Mouse (Mus musculus) MEL (cell line): ENCODE data around the gene Rps6ka4. TPM values are rescaled to one million over a fixed set of nuclear protein-coding genes. Genes with fewer than 3 reads are reported as not detected.

Source experiments
- DNase-seq: peaks from one replicate; pipeline ENCODE4 v3.0.0; 2011; ENCODE audit warnings: low read depth, low spot score
- H3K27ac ChIP-seq: 2 replicates; pipeline ENCODE4 v1.5.1; 2012; ENCODE audit warnings: low read depth, mild to moderate bottlenecking, control low read depth, low read length, moderate library complexity; ENCODE audit not compliant: control insufficient read depth
- H3K27me3 ChIP-seq, 2 experiments: fragments of 150-350 bp in 1 of 2; sonication (generic) in 1 of 2; 2 replicates each; pipeline ENCODE4 v1.6.1; 2012; ENCODE audit warnings: low read length in 2 of 2, mild to moderate bottlenecking in 2 of 2, improper control_type of control experiment in 1 of 2, moderate library complexity in 1 of 2; ENCODE audit not compliant: insufficient read depth in 2 of 2, control insufficient read depth in 1 of 2
- H3K36me3 ChIP-seq, 2 experiments: 2 replicates each; pipeline ENCODE4 v1.6.1; 2012 to 2014; ENCODE audit warnings: low read length in 2 of 2, improper control_type of control experiment in 1 of 2, inconsistent platforms in 1 of 2, mild to moderate bottlenecking in 1 of 2; ENCODE audit not compliant: insufficient read depth in 2 of 2, control insufficient read depth in 1 of 2
- H3K4me1 ChIP-seq, 2 experiments: fragments of 150-350 bp in 1 of 2; sonication (generic) in 1 of 2; 2 replicates each; pipeline ENCODE4 v1.6.1; 2012; ENCODE audit warnings: low read length in 2 of 2, improper control_type of control experiment in 1 of 2, mild to moderate bottlenecking in 1 of 2; ENCODE audit not compliant: insufficient read depth in 2 of 2, control insufficient read depth in 1 of 2
- H3K4me3 ChIP-seq, 2 experiments: fragments of 150-350 bp in 1 of 2; sonication (generic) in 1 of 2; 2 replicates each; pipeline ENCODE4 v1.5.1; 2012; ENCODE audit warnings: low read depth in 2 of 2, low read length in 2 of 2, mild to moderate bottlenecking in 2 of 2, moderate library complexity in 2 of 2, control low read depth in 1 of 2, improper control_type of control experiment in 1 of 2; ENCODE audit not compliant: control insufficient read depth in 1 of 2, insufficient read depth in 1 of 2
- H3K79me2 ChIP-seq: 2 replicates; pipeline ENCODE4 v1.6.1; 2012; ENCODE audit warnings: mild to moderate bottlenecking, low read length, moderate library complexity; ENCODE audit not compliant: control insufficient read depth, poor library complexity, insufficient read depth
- H3K9ac ChIP-seq: 2 replicates; pipeline ENCODE4 v1.6.1; 2012; ENCODE audit warnings: low read depth, mild to moderate bottlenecking, control low read depth, low read length, moderate library complexity; ENCODE audit not compliant: control insufficient read depth, poor library complexity, severe bottlenecking
- H3K9me3 ChIP-seq: fragments of 150-350 bp; sonication (generic); replicated peaks from 2 replicates; pipeline ENCODE4 v1.6.1; 2012; ENCODE audit warnings: mild to moderate bottlenecking, low read length, improper control_type of control experiment, moderate library complexity; ENCODE audit not compliant: insufficient read depth
- BHLHE40 ChIP-seq: IDR thresholded peaks from 2 replicates; pipeline ENCODE4 v1.6.1; 2012; ENCODE audit warnings: low read depth, mild to moderate bottlenecking, inconsistent platforms, low read length, improper control_type of control experiment, borderline replicate concordance
- CHD1 ChIP-seq: IDR thresholded peaks from 2 replicates; pipeline ENCODE4 v1.6.1; 2012; ENCODE audit warnings: low read depth, mild to moderate bottlenecking, inconsistent platforms, low read length, improper control_type of control experiment
- E2F4 ChIP-seq: IDR thresholded peaks from 2 replicates; pipeline ENCODE4 v1.6.1; 2011; ENCODE audit warnings: low read depth, low read length, improper control_type of control experiment, borderline replicate concordance
- ELF1 ChIP-seq: IDR thresholded peaks from 2 replicates; pipeline ENCODE4 v1.6.1; 2014; ENCODE audit warnings: low read depth, mild to moderate bottlenecking, inconsistent platforms, low read length, improper control_type of control experiment, moderate library complexity
- EP300 ChIP-seq, 2 experiments: IDR thresholded peaks; 2 replicates each; pipeline ENCODE4 v1.6.1; 2011; ENCODE audit warnings: improper control_type of control experiment in 2 of 2, low read length in 2 of 2, low read depth in 1 of 2, mild to moderate bottlenecking in 1 of 2
- ETS1 ChIP-seq: IDR thresholded peaks from 2 replicates; pipeline ENCODE4 v1.6.1; 2012; ENCODE audit warnings: low read depth, mild to moderate bottlenecking, inconsistent platforms, low read length, improper control_type of control experiment, moderate library complexity
- KAT2A ChIP-seq: conservative IDR thresholded peaks from 2 replicates; pipeline ENCODE4 v1.6.1; 2012; ENCODE audit warnings: low read depth, low read length, improper control_type of control experiment, inconsistent platforms
- MAZ ChIP-seq: IDR thresholded peaks from 2 replicates; pipeline ENCODE4 v1.6.1; 2012; ENCODE audit warnings: low read depth, mild to moderate bottlenecking, inconsistent platforms, low read length, improper control_type of control experiment
- MEF2A ChIP-seq: IDR thresholded peaks from 2 replicates; pipeline ENCODE4 v1.6.1; 2014; ENCODE audit warnings: low read depth, mild to moderate bottlenecking, inconsistent platforms, low read length, improper control_type of control experiment; ENCODE audit not compliant: poor library complexity, insufficient replicate concordance, severe bottlenecking; ENCODE audit errors: extremely low read depth
- MXI1 ChIP-seq: IDR thresholded peaks from 2 replicates; pipeline ENCODE4 v1.6.1; 2011; ENCODE audit warnings: mild to moderate bottlenecking, low read depth, low read length, improper control_type of control experiment
- MYB ChIP-seq: IDR thresholded peaks from 2 replicates; pipeline ENCODE4 v1.6.1; 2011; ENCODE audit warnings: mild to moderate bottlenecking, low read depth, low read length, improper control_type of control experiment
- MYC ChIP-seq: IDR thresholded peaks from 2 replicates; pipeline ENCODE4 v1.6.1; 2011; ENCODE audit warnings: low read depth, mild to moderate bottlenecking, low read length, improper control_type of control experiment, moderate library complexity
- NELFE ChIP-seq: IDR thresholded peaks from 2 replicates; pipeline ENCODE4 v1.6.1; 2011; ENCODE audit warnings: low read depth, low read length, improper control_type of control experiment
- NRF1 ChIP-seq: IDR thresholded peaks from 2 replicates; pipeline ENCODE4 v1.6.1; 2014; ENCODE audit warnings: low read depth, mild to moderate bottlenecking, inconsistent platforms, low read length, improper control_type of control experiment, moderate library complexity; ENCODE audit not compliant: poor library complexity, insufficient read depth, severe bottlenecking
- POLR2A ChIP-seq, 2 experiments: IDR thresholded peaks; 2 replicates each; pipeline ENCODE4 v1.6.1; 2011 to 2012; ENCODE audit warnings: low read length in 2 of 2, mild to moderate bottlenecking in 2 of 2, control low read depth in 1 of 2, improper control_type of control experiment in 1 of 2, low read depth in 1 of 2, moderate library complexity in 1 of 2; ENCODE audit not compliant: control insufficient read depth in 1 of 2, insufficient read depth in 1 of 2, poor library complexity in 1 of 2
- RAD21 ChIP-seq: IDR thresholded peaks from 2 replicates; pipeline ENCODE4 v1.6.1; 2011; ENCODE audit warnings: mild to moderate bottlenecking, low read depth, low read length, improper control_type of control experiment
- RCOR1 ChIP-seq: IDR thresholded peaks from 2 replicates; pipeline ENCODE4 v1.6.1; 2012; ENCODE audit warnings: low read depth, mild to moderate bottlenecking, inconsistent platforms, low read length, improper control_type of control experiment
- SIN3A ChIP-seq: IDR thresholded peaks from 2 replicates; pipeline ENCODE4 v1.6.1; 2012; ENCODE audit warnings: low read length, improper control_type of control experiment, inconsistent platforms
- TAL1 ChIP-seq: IDR thresholded peaks from 2 replicates; pipeline ENCODE4 v1.6.1; 2012; ENCODE audit warnings: mild to moderate bottlenecking, inconsistent platforms, low read length, moderate library complexity, mixed read lengths
- USF1 ChIP-seq: IDR thresholded peaks from 2 replicates; pipeline ENCODE4 v1.6.1; 2014; ENCODE audit warnings: low read depth, mild to moderate bottlenecking, inconsistent platforms, low read length, improper control_type of control experiment, moderate library complexity
- ZMIZ1 ChIP-seq: IDR thresholded peaks from 2 replicates; pipeline ENCODE4 v1.6.1; 2012; ENCODE audit warnings: low read depth, mild to moderate bottlenecking, inconsistent platforms, low read length, improper control_type of control experiment, moderate library complexity
- ZNF384 ChIP-seq: IDR thresholded peaks from 2 replicates; pipeline ENCODE4 v1.6.1; 2012; ENCODE audit warnings: low read depth, mild to moderate bottlenecking, inconsistent platforms, low read length, improper control_type of control experiment
- polyA plus RNA-seq, 2 experiments: library from polyadenylated mRNA; stranded (reverse) in 1 of 2; unstranded in 1 of 2; fragments of >175 nt in 1 of 2; fragments of >200 nt in 1 of 2; gene quantifications; 2 replicates each; pipeline versions ENCODE4 v1.2.1 to v1.2.4; 2012; ENCODE audit warnings: low replicate concordance in 2 of 2, low read depth in 1 of 2; ENCODE audit not compliant: insufficient read length in 2 of 2, insufficient read depth in 1 of 2, missing spikeins in 1 of 2
- total RNA-seq: library from RNA; depleted of rRNA; stranded (reverse); fragments of 300-350 nt; gene quantifications from 2 replicates; pipeline ENCODE4 v1.2.3, GENCODE M21; 2012

Rps6ka4 gene
- total and polyA plus RNA-seq, 3 experiments, result 4.7 to 7.3 TPM; not detected in 1

DNA sequence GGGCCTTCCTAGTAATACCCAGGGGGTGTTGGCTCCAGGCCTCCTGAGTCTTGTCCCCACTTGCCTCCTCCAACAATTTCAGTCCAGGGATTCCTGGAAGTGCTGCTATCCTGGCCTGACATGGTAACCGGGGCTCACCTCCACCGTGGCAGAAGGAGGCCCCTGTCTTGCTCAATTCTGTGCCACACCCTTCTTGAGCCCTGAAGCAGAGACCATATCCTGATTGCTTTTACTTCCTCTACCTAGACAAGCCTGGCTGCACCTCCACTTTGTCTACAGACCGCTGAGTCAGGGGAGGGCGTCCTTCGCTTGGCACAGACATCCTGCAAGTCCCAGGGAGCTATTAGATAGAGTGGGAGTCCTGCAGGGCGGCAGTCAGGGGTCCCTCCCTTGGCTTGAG lies 20.3 kb upstream of the Rps6ka4 start:
- H3K79me2 ChIP-seq, result peaks cover 9% of the 10 kb centered on the region
- H3K27me3 ChIP-seq, result no peaks in the 10 kb centered on the region
- H3K4me1 ChIP-seq, result peaks cover 7 to 8% of the 10 kb centered on the region in 2 experiments; a peak in 3 of 4 replicates
- no peaks in the 10 kb centered on the region for H3K9me3 ChIP-seq
- TF ChIP-seq RCOR1, result no peak
- no peak for TF ChIP-seq KAT2A
- TF ChIP-seq MYC, result no peak
- no peak for TF ChIP-seq E2F4
- TF ChIP-seq ZMIZ1, result no peak
- TF ChIP-seq EP300 (IDR thresholded peaks at IDR 0.05; ENCODE audit: low read depth in 1 of 2, low read length in 2 of 2), result no peak
- TF ChIP-seq CHD1, result no peak
- no peak for TF ChIP-seq POLR2A (IDR thresholded peaks at IDR 0.05; ENCODE audit: control insufficient read depth in 1 of 2, insufficient read depth in 1 of 2, low read depth in 1 of 2, low read length in 2 of 2, poor library complexity in 1 of 2)
- TF ChIP-seq MEF2A, result no peak
- TF ChIP-seq MXI1, result no peak
- no peak for TF ChIP-seq BHLHE40
- no peak for TF ChIP-seq MAZ
- TF ChIP-seq TAL1, result no peak
- no peak for TF ChIP-seq ETS1
- no peak for TF ChIP-seq SIN3A
- no peak for TF ChIP-seq ELF1
- TF ChIP-seq NRF1, result no peak
- TF ChIP-seq NELFE, result no peak
- TF ChIP-seq MYB, result no peak
- TF ChIP-seq ZNF384, result no peak
- TF ChIP-seq, all 39 proteins: peak for 0
- Histone ChIP-seq H3K36me3 (peaks cover 2 to 11% of the 10 kb centered on the region in 2 experiments; a peak in 2 of 4 replicates), H3K27ac (peak overlapping the region; percentile 19), H3K9ac (peak overlapping the region; percentile 32), H3K4me3 (no peak overlapping the region)
- peak; percentile 76 for DNase-seq

DNA sequence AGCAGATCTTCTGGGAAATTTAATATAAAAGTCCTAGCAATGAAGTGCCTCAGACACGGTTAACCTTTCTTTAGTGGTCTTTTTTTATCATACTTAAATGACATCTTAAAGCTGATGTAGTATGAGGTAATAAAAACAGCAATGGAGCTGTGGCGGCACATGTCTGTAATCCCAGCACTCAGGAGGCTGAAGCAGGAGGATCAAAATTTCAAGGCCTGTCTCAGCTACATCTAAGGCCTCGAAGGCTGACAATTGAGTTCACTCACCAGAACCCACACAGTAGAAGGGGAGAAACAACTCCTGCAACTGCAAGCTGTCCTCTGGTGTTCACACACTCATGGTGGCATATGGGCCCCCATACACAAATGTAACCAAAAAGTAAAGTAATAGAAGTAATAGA lies 19.5 kb upstream of the Rps6ka4 start:
- Histone ChIP-seq H3K36me3 (peaks cover 2 to 11% of the 10 kb centered on the region in 2 experiments; a peak in 2 of 4 replicates), H3K27ac (no peak overlapping the region), H3K79me2 (peaks cover 9% of the 10 kb centered on the region), H3K9ac (no peak overlapping the region), H3K27me3 (no peaks in the 10 kb centered on the region), H3K9me3 (no peaks in the 10 kb centered on the region), H3K4me3 (no peak overlapping the region), H3K4me1 (peaks cover 7 to 8% of the 10 kb centered on the region in 2 experiments; a peak in 3 of 4 replicates)
- no peak for DNase-seq
- TF ChIP-seq RAD21, result no peak
- no peak for TF ChIP-seq USF1
- TF ChIP-seq ETS1, result no peak
- no peak for TF ChIP-seq NELFE
- no peak for TF ChIP-seq ZNF384
